Mouse (Mus musculus): ENCODE results near the gene Npr2.
"Not testable (repeated sequence)": the region's sequence is repeated elsewhere in the genome, so short reads cannot be mapped to it uniquely, and the experiment has no call there.

GRCm38 (mm10) chr4:43596597-43596996 lies 35.1 kb upstream of the Npr2 start:
- not testable (repeated sequence) for TF ChIP-seq CTCF (IDR thresholded peaks at IDR 0.05; ENCODE audit: low read depth, low read length); GATA2 (IDR thresholded peaks at IDR 0.05; ENCODE audit: borderline replicate concordance, low read depth, low read length); GATA1 (IDR thresholded peaks at IDR 0.05; ENCODE audit: borderline replicate concordance, low read length); TAL1 (conservative IDR thresholded peaks at IDR 0.05; ENCODE audit: low read depth, low read length); POLR2AphosphoS5 (IDR thresholded peaks at IDR 0.05; ENCODE audit: insufficient replicate concordance, low read depth, low read length)
